Mouse (Mus musculus) limb, embryonic 13.5 days (tissue): ENCODE data around the gene Rap1a. TPM values are rescaled to one million over a fixed set of nuclear protein-coding genes. Genes with fewer than 3 reads are reported as not detected.
A peak's percentile ranks its signal among the peaks of the same experiment; 100 is the strongest.

Experiments used
- ATAC-seq: fragments of 200-750 bp; cut with Nextera tagmentation; 2 replicates; pipeline ENCODE4 v1.8.0; 2017; ENCODE audit warnings: low read depth, moderate number of reproducible peaks, moderate TSS enrichment; ENCODE audit not compliant: low FRiP score
- H3K27ac ChIP-seq: fragments of 300-500 bp; sonication (generic); 2 replicates; pipeline ENCODE4 v1.5.1; 2015; ENCODE audit warnings: inconsistent platforms, mild to moderate bottlenecking, moderate library complexity
- H3K27me3 ChIP-seq: fragments of 300-500 bp; sonication (generic); 2 replicates; pipeline ENCODE4 v1.6.1; 2015; ENCODE audit warnings: mild to moderate bottlenecking, inconsistent platforms
- H3K36me3 ChIP-seq: fragments of 300-500 bp; sonication (generic); 2 replicates; pipeline ENCODE4 v1.6.1; 2015; ENCODE audit warnings: inconsistent platforms, mild to moderate bottlenecking, moderate library complexity
- H3K4me1 ChIP-seq: fragments of 300-500 bp; sonication (generic); 2 replicates; pipeline ENCODE4 v1.6.1; 2015; ENCODE audit warnings: inconsistent platforms
- H3K4me2 ChIP-seq: fragments of 300-500 bp; sonication (generic); replicated peaks from 2 replicates; pipeline ENCODE4 v1.6.1; 2015; ENCODE audit warnings: inconsistent platforms, mild to moderate bottlenecking, moderate library complexity
- H3K4me3 ChIP-seq: fragments of 300-500 bp; sonication (generic); 2 replicates; pipeline ENCODE4 v1.5.1; 2015; ENCODE audit warnings: moderate library complexity, mild to moderate bottlenecking, inconsistent platforms
- H3K9ac ChIP-seq: fragments of 300-500 bp; sonication (generic); 2 replicates; pipeline ENCODE4 v1.6.1; 2015; ENCODE audit warnings: mild to moderate bottlenecking, inconsistent platforms
- H3K9me3 ChIP-seq: fragments of 300-500 bp; sonication (generic); 2 replicates; pipeline ENCODE4 v1.6.1; 2016; ENCODE audit warnings: inconsistent platforms
- WGBS: fragments of 180-500 bp; shearing (Covaris S2); methylation state at CpG from one replicate; pipeline ENCODE4 v1.1.7; 2015; 5-methylcytosine and 5-hydroxymethylcytosine counted together
- polyA plus RNA-seq: library from polyadenylated mRNA; unstranded; fragments of >200 nt; fragmentation: Nextera tagmentation; extraction: Ambion mirVana; gene quantifications from 2 replicates; pipeline ENCODE4 v1.2.1, GENCODE M21; 2015

Rap1a gene
- polyA plus RNA-seq, 1 experiment from 2014 or later: 98.4 TPM

- no peak overlapping the region for H3K27ac ChIP-seq
- ATAC-seq: no peak
- peaks cover 5% of the 10 kb centered on the region; the same call in 1 of the 2 replicates for H3K36me3 ChIP-seq
Measured at GRCm38 (mm10) chr3:105720514-105720913, 80.6 kb downstream of the Rap1a start.

GRCm38 (mm10) chr3:105719979-105720378 is 81.2 kb downstream of the Rap1a start:
- Histone ChIP-seq H3K36me3 (peaks cover 5% of the 10 kb centered on the region; the same call in 1 of the 2 replicates), H3K4me2 (no peak overlapping the region), H3K27ac (no peak overlapping the region), H3K9ac (no peak overlapping the region), H3K9me3 (no peaks in the 10 kb centered on the region), H3K4me3 (no peak overlapping the region), H3K27me3 (no peaks in the 10 kb centered on the region), H3K4me1 (peaks cover 7% of the 10 kb centered on the region)
- 67% methylated on average over 4 of the region's 4 CpGs for WGBS
- ATAC-seq: no peak

More at GRCm38 (mm10) chr3:105720514-105720913, 80.6 kb downstream of the Rap1a start:
- peaks cover 7% of the 10 kb centered on the region for H3K4me1 ChIP-seq
- H3K9me3 ChIP-seq: no peaks in the 10 kb centered on the region
- H3K9ac ChIP-seq: no peak overlapping the region
- H3K4me3 ChIP-seq: no peak overlapping the region
- no peak overlapping the region for H3K4me2 ChIP-seq
- 69% methylated on average over 4 of the region's 4 CpGs for WGBS
- no peaks in the 10 kb centered on the region for H3K27me3 ChIP-seq

DNA sequence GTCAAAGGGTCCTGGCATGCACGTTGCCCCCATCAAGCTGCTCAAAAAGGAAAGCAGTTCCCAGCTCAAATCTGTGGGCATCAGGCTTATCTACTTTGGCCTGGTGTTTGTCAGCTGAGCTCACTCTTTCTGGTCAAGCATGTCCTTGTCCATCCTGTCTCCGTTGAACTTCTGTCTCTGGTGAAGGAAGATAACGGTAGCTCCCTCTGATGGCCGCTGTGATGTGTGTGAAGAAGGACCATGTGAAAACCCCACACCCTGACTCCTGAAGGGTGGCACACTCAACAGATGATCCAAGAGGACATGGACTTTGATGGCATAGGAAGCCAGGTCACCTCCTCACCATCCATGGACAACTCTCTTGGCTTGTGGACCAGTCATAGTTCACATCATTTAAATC is 82.4 kb downstream of the Rap1a start:
- 58% methylated on average over 4 of the region's 4 CpGs for WGBS

GRCm38 (mm10) chr3:105717856-105718555 is 83.1 kb downstream of the Rap1a start:
- Histone ChIP-seq H3K27ac (no peak overlapping the region), H3K4me1 (peaks cover 22% of the 10 kb centered on the region), H3K9ac (no peak overlapping the region), H3K36me3 (no peaks in the 10 kb centered on the region; the same call in 1 of the 2 replicates), H3K27me3 (no peaks in the 10 kb centered on the region), H3K4me3 (no peak overlapping the region), H3K4me2 (no peak overlapping the region; the same call in 1 of the 2 replicates), H3K9me3 (no peaks in the 10 kb centered on the region)
- no peak for ATAC-seq
- 59% methylated on average over 11 of the region's 11 CpGs for WGBS

More for the DNA sequence above, 82.4 kb downstream of the Rap1a start:
- Histone ChIP-seq H3K27ac (no peak overlapping the region), H3K27me3 (no peaks in the 10 kb centered on the region), H3K36me3 (no peaks in the 10 kb centered on the region; the same call in 1 of the 2 replicates), H3K9ac (no peak overlapping the region), H3K9me3 (no peaks in the 10 kb centered on the region), H3K4me3 (no peak overlapping the region), H3K4me2 (no peak overlapping the region), H3K4me1 (peaks cover 16% of the 10 kb centered on the region)
- ATAC-seq: no peak

- Histone ChIP-seq H3K4me3 (no peak overlapping the region), H3K4me2 (no peak overlapping the region), H3K27ac (no peak overlapping the region; the same call in 1 of the 2 replicates), H3K36me3 (no peaks in the 10 kb centered on the region), H3K27me3 (no peaks in the 10 kb centered on the region), H3K4me1 (peaks cover 22% of the 10 kb centered on the region), H3K9ac (no peak overlapping the region), H3K9me3 (no peaks in the 10 kb centered on the region)
- WGBS: 58% methylated on average over 18 of the region's 18 CpGs
- ATAC-seq: peak; percentile 17; the same call in 1 of the 2 replicates
Measured at GRCm38 (mm10) chr3:105716353-105717000, 84.7 kb downstream of the Rap1a start.

- Histone ChIP-seq H3K4me3 (no peak overlapping the region), H3K27ac (no peak overlapping the region), H3K4me2 (no peak overlapping the region), H3K27me3 (no peaks in the 10 kb centered on the region), H3K9ac (no peak overlapping the region), H3K36me3 (no peaks in the 10 kb centered on the region), H3K4me1 (peaks cover 22% of the 10 kb centered on the region), H3K9me3 (no peaks in the 10 kb centered on the region)
- ATAC-seq: no peak
Measured at GRCm38 (mm10) chr3:105714820-105715167, 86.3 kb downstream of the Rap1a start.

DNA sequence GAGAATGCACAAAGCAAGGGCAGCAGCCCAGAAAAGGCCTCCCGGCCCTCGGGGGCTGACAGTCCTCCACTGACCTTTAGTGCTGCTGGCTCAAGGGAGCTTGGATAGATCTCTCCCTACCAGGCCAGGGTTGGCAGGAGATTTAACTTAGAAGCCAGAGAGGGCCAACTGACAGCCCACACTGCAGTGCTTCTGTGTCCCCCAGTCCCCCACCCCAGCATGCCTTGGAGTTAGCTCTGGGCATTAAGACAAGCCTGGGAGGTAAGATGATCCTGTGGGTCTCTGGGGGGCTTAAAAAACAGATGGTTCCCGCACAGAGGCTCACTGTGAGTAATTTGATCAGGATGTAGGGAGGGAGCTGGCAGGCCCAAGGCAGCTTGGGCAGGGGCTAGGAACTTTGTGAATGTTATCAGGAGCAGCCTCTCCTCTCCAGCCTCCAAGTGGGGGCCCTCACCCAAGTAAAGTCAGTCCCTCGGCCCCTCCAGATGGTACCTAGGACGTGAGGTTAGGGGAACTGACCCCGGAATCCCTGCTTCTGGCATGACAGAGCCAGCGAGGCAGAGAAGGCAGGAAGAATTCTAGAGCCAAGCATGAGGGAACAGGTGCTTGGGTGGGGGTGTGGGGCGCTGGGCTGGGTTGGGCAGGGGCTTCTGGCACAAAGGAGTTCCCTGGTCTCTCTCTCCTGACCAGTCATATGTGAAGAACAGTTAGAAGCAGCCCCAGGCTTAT is 86.9 kb downstream of the Rap1a start:
- H3K4me1 ChIP-seq: peaks cover 22% of the 10 kb centered on the region
- 16% methylated on average over 8 of the region's 8 CpGs for WGBS
- H3K4me2 ChIP-seq: no peak overlapping the region
- H3K9me3 ChIP-seq: no peaks in the 10 kb centered on the region
- ATAC-seq: peak; percentile 88
- H3K27ac ChIP-seq: peak overlapping the region; percentile 39; the same call in 1 of the 2 replicates
- no peak overlapping the region for H3K4me3 ChIP-seq
- H3K27me3 ChIP-seq: no peaks in the 10 kb centered on the region
- no peak overlapping the region for H3K9ac ChIP-seq
- no peaks in the 10 kb centered on the region for H3K36me3 ChIP-seq

- Histone ChIP-seq H3K9me3 (no peaks in the 10 kb centered on the region), H3K4me1 (peaks cover 15% of the 10 kb centered on the region), H3K36me3 (no peaks in the 10 kb centered on the region), H3K4me3 (no peak overlapping the region), H3K27ac (no peak overlapping the region), H3K9ac (no peak overlapping the region), H3K4me2 (no peak overlapping the region), H3K27me3 (no peaks in the 10 kb centered on the region)
- ATAC-seq: no peak
Measured at GRCm38 (mm10) chr3:105712827-105713226, 88.3 kb downstream of the Rap1a start.

DNA sequence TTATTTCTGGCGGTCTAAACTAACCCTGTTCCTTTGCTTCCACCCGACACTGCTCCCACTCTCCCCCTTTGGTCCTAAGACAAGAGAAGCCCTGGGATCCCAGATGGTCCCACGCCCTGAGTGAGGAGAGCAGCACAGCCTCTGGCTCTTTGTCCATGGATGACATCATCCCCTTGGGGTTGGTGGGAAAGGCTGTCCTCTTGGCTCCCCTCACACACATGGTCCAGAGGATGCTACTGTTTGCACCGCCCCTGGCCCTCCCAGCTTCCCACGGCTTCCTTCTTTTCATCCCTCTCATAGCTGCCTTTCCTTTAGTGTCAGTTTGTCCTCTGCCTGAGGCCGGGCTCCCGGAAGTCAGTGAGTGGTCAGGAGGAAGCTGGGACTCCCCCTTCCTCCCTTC is 89.4 kb downstream of the Rap1a start:
- H3K27ac ChIP-seq: no peak overlapping the region
- H3K4me1 ChIP-seq: peaks cover 17% of the 10 kb centered on the region
- no peak overlapping the region for H3K4me2 ChIP-seq
- H3K36me3 ChIP-seq: no peaks in the 10 kb centered on the region
- no peak overlapping the region for H3K9ac ChIP-seq
- H3K4me3 ChIP-seq: no peak overlapping the region
- H3K9me3 ChIP-seq: no peaks in the 10 kb centered on the region
- peaks cover 10% of the 10 kb centered on the region for H3K27me3 ChIP-seq
- WGBS: 65% methylated on average over 7 of the region's 7 CpGs
- no peak for ATAC-seq

DNA sequence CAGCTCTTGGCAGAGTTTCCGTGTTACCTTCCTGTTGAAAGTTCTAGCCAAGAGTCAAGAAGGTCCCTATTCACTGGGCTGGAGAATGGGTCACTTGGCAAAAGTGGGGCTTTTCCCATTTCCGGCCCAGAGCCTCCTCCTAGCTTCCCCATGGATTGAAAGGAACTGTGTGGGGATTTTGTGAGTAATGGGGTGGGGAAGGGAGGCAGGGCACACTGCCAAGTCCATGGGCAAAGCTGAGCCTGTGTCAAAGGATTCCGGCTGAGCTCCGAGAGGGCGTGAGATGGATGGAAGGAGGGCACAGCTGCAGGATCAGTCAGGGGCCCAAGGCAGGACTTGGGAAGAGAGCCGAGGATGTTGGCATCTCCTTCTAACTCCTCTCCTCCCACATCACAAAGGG is 90.9 kb downstream of the Rap1a start:
- no peaks in the 10 kb centered on the region for H3K36me3 ChIP-seq
- peaks cover 26% of the 10 kb centered on the region for H3K4me1 ChIP-seq
- no peak for ATAC-seq
- no peak overlapping the region for H3K27ac ChIP-seq
- H3K27me3 ChIP-seq: peaks cover 25% of the 10 kb centered on the region
- no peak overlapping the region for H3K4me3 ChIP-seq
- no peak overlapping the region for H3K9ac ChIP-seq
- WGBS: 68% methylated on average over 6 of the region's 6 CpGs
- H3K4me2 ChIP-seq: no peak overlapping the region
- H3K9me3 ChIP-seq: no peaks in the 10 kb centered on the region

- Histone ChIP-seq H3K9me3 (no peaks in the 10 kb centered on the region), H3K27ac (no peak overlapping the region), H3K9ac (no peak overlapping the region), H3K4me2 (no peak overlapping the region), H3K27me3 (peaks cover 43% of the 10 kb centered on the region), H3K36me3 (no peaks in the 10 kb centered on the region), H3K4me3 (no peak overlapping the region), H3K4me1 (peaks cover 18% of the 10 kb centered on the region)
- no peak for ATAC-seq
- 18% methylated on average over 7 of the region's 7 CpGs for WGBS
Measured at GRCm38 (mm10) chr3:105707590-105707989, 93.5 kb downstream of the Rap1a start.

DNA sequence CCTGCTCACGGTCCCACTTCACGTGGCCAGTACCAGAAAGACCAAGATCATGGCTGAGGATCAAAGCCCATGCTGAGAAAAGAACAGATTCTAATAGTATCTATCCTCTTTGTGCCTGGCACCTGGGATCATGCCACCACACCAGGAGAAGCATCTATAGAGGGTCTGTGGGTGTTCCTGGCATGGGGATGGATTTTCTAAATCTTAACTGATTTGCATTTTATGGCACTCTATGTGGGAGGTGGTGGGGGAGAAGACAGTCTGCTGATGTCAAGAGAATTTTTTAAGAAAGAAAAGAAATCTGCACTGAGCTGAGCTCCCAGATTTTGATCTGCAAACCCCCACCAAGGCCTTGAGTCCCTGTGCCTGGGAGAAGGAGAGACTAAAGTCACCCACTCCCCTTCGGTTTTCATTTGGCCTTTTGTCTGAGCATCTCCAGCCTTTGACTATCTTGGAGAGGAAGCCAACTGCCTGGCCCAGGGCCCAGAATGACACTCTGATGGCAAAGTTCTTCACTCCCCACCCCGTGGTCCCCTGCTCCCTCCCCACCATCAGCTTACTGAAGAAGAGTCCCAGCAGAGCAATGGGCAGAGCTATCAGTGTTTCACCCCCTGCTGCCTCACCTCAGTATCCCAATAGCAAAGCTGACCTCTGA is 94.6 kb downstream of the Rap1a start:
- H3K36me3 ChIP-seq: no peaks in the 10 kb centered on the region
- H3K4me1 ChIP-seq: peaks cover 18% of the 10 kb centered on the region
- no peak overlapping the region for H3K27ac ChIP-seq
- H3K4me2 ChIP-seq: peak overlapping the region; percentile 100
- peaks cover 47% of the 10 kb centered on the region for H3K27me3 ChIP-seq
- H3K9ac ChIP-seq: no peak overlapping the region
- WGBS: 39% methylated on average over 4 of the region's 4 CpGs
- ATAC-seq: no peak
- H3K4me3 ChIP-seq: peak overlapping the region; percentile 56
- H3K9me3 ChIP-seq: no peaks in the 10 kb centered on the region
